Mouse (Mus musculus) liver, embryonic 14.5 days (tissue): ENCODE data around the gene Morn1.

ENCODE experiments used
- CTCF ChIP-seq: IDR thresholded peaks from 2 replicates; pipeline ENCODE4 v1.5.1; 2016; ENCODE audit warnings: antibody characterized with exemption, low read depth, control low read depth
- EP300 ChIP-seq: IDR thresholded peaks from 2 replicates; pipeline ENCODE4 v1.6.1; 2016; ENCODE audit warnings: antibody characterized with exemption, low read depth

- TF ChIP-seq EP300: no peak
- no peak for TF ChIP-seq CTCF
These were observed 54.5 kb downstream of the Morn1 start for GRCm38 (mm10) chr4:155140795-155141265.
